Mouse (Mus musculus) urinary bladder, postnatal 36 days (tissue): ENCODE data around the gene Kcnk6.
"Not testable (repeated sequence)": the region's sequence is repeated elsewhere in the genome, so short reads cannot be mapped to it uniquely, and the experiment has no call there.

ENCODE experiments used
- DNase-seq, 2 experiments: peaks; one replicate each; pipeline ENCODE4 v3.0.0; 2022; ENCODE audit warnings: low spot score in 2 of 2, mixed read lengths in 1 of 2

Kcnk6 gene

DNA sequence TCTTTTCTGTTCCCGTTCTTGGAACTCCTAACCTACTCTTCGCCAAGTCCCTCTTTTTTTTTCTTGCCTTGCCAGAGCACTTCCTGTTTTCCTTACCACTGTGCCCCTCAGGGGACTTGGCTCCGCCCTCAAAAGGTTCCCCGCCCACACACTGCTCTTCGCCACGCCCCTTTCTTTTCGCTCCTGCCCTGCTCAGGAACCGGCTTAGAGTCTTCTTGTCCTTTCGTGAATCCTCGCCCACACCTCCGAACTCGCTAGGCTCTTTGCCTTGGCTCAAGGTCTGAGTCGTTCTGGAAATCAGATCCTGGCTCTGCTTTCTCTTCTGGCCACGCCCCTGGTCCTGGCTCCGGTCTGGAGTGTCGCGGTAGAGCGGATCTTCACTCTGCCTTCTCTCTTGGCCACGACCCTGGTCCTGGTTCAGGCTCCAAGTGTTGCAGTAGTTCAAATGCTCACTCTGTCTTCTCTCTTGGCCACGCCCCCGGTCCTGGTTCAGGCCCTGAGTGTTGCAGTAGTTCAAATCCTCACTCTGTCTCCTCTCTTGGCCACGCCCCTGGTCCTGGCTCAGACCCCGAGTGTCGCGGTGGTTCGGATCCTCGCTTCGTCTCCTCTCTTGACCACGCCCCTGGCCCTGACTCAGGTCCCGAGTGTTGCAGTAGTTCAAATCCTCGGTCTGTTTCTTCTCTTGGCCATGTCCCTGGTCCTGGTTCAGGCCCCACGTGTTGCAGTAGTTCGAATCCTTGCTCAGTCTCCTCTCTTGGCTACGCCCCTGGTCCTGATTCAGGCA lies 20.7 kb downstream of the Kcnk6 start:
- peak; percentile 89 to 92 for DNase-seq

DNA sequence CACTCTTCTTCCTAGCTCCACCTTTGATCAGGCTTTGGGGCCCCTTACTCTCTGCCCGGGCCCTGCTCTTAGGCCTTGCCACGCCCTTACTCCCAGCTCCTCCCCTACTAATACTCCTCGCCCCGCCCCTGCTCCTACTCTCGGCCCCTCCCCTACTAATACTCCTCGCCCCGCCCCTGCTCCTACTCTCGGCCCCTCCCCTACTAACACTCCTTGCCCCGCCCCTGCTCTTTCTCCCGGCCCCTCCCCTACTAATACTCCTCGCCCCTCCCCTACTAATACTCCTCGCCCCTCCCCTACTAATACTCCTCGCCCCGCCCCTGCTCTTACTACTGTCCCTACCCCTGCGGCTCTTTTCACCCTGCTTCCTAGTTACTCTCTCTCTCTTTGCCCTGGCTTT lies 21.3 kb downstream of the Kcnk6 start:
- DNase-seq, result peak in 1 of 2 experiments; percentile 54

- DNase-seq, result no peak
These were observed 29.7 kb downstream of the Kcnk6 start for GRCm38 (mm10) chr7:29202577-29202976.

DNA sequence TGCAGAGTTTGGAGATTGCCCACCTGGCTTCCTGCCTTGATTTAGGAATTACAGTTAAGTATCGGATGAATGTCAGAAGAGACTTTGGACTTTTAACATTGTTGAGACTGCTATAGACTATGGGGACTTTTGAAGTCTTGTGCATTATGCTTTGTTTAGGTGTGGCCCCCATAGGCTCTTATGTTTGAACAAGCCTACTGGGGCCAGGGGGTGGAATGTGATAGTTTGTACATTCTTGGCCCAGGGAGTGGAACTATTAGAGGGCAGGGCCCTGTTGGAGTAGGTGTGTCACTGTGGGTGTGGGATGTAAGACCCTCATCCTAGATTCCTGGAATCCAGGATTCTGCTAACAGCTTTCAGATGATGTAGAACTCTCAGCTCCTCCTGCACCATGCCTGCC lies 38.1 kb downstream of the Kcnk6 start:
- DNase-seq, result not testable (repeated sequence)

DNA sequence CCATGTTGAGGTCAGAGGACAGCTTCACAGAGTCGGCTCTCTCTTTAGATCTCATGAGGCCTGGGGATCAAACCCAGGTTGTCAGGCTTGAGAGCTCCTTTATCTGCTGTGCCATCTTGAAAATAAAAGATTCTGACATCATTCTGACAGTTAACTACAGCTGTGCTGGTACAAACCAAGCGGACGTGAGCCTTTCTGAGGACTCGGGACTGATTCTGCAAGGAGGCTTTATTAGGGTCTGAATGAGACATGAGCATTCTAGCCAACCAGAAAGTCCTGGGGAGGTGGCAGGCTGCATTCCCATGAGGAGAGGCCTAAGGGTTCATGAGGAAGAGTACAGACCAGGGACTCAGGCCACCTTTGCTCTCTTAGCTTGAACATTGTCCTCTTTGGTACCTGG lies 51.0 kb downstream of the Kcnk6 start:
- not testable (repeated sequence) for DNase-seq

DNA sequence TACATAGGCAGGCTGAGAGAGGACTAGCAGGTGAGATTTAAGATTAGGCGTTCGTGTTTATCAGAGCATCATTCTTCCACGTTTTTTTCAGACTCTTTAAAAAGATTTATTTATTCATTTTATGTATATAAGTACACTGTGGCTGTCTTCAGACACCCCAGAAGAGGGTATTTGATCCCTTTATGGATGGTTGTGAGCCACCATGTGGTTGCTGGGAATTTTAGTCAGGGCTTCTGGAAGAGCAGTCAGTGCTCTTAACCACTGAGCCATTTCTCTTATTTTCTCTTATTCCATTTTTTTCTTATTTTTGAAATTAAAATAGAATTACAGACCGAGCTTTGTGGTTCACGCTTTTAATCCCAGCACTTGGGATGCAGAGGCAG lies 51.5 kb downstream of the Kcnk6 start:
- DNase-seq, result no peak

GRCm38 (mm10) chr7:29180077-29180853 lies 52.0 kb downstream of the Kcnk6 start, which contains the start of gene Psmd8:
TSS of gene Psmd8 (minus strand) at chr7:29180701.
- peak; percentile 96 for DNase-seq

DNA sequence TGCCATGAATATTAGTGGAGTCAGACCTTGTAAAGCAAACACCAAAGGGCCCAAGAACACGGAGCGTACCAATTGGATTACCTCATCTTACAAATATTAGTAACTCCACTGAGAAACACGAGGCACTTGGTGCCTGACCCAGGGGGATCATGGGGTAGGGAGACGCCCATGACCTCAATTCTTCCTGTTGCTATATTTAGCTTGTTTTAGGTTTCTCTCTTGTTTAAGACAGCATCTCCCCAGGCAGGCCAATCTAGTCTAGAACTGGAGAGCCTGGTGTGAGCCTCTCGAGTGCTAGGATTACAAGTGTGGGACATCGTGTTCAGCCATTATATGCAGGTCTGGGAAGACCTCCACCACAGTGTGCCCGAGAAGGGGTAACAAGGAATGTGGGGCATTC lies 53.0 kb downstream of the Kcnk6 start:
- no peak for DNase-seq

GRCm38 (mm10) chr7:29178106-29178505 lies 54.2 kb downstream of the Kcnk6 start:
- DNase-seq, result no peak

DNA sequence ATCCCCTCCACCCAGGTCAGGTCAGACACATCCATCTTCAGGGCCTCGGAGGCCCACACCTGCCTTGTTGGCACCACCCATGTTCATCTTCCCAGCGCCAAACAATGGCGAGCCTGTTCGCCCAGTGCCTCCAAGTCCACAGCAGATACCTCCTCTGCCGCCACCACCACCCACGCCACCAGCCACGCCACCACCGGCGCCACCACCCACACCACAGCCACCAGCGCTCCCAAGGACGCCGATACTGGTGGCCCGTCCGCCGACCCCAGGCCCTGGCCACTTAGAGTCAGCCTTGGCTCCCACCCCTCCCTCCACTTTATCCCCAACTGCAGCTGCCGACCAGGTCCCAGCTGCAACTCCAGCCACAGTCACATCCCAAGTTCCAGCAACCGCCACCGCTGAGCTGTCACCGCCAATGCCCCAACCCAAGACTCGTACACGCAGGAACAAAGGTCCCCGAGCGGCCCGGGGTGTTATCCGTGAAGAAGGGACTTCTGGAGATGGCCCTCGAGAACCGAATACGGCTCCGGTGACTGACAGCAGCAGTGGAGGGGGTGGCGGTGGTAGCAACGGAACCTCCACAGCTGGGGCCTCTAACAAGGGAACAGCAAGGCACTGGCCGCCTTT lies 59.8 kb downstream of the Kcnk6 start:
- DNase-seq, result no peak
